Comparison of ENCODE assay signal across 19 mouse cellular contexts in genomic region chr4:149744119-149744518, GRCm38 (mm10).
"Had no signal": no experiment of that assay in that cellular context is flagged by ENCODE, and none has a peak within 500 bp of the region (broad histone marks: within the 10 kb centered on the region; RNA-seq: fewer than 3 reads in every experiment).

No protein-coding gene starts in this region.

- H3K27me3 ChIP-seq: megakaryocyte, embryonic 14.5 days; midbrain, embryonic 12.5 days; neural tube, embryonic 13.5 days; neural tube, embryonic 15.5 days had no signal

- H3K9ac ChIP-seq: lung, embryonic 14.5 days; midbrain, embryonic 12.5 days; neural tube, embryonic 13.5 days; neural tube, embryonic 15.5 days had no signal

- ATAC-seq: midbrain, embryonic 16.5 days had no signal

- H3K4me3 ChIP-seq: megakaryocyte, embryonic 14.5 days; midbrain, embryonic 12.5 days; myocyte; neural tube, embryonic 13.5 days; neural tube, embryonic 15.5 days had no signal

- H3K27ac ChIP-seq: macrophage; midbrain, embryonic 12.5 days; neural tube, embryonic 13.5 days; neural tube, embryonic 15.5 days had no signal

- H3K4me1 ChIP-seq: midbrain, embryonic 12.5 days; neural tube, embryonic 13.5 days; neural tube, embryonic 15.5 days had no signal

- DNase-seq: lung, adult 18-20 months; lung, embryonic 14.5 days; lung, postnatal 10 days; midbrain, embryonic 14.5 days; retina, postnatal 1 day; right cerebral cortex, adult 18-20 months; right cerebral cortex, postnatal 25 days; right cerebral cortex, postnatal 4 days; spleen, adult 18-20 months; thymus, adult 18-20 months; thymus, postnatal 14 days; thymus, postnatal 36 days had no signal

- H3K4me2 ChIP-seq: lung, embryonic 14.5 days; midbrain, embryonic 12.5 days; neural tube, embryonic 13.5 days; neural tube, embryonic 15.5 days had no signal

- H3K9me3 ChIP-seq: megakaryocyte, embryonic 14.5 days; midbrain, embryonic 12.5 days; neural tube, embryonic 13.5 days; neural tube, embryonic 15.5 days had no signal
